Mouse (Mus musculus): ENCODE measurements at regions not wholly inside any gene's neighbourhood (a gene's known extent, or its start where the extent isn't known, plus 50 kb on each side); places are given as distances from the start of the nearest gene placed in this dataset.

DNA sequence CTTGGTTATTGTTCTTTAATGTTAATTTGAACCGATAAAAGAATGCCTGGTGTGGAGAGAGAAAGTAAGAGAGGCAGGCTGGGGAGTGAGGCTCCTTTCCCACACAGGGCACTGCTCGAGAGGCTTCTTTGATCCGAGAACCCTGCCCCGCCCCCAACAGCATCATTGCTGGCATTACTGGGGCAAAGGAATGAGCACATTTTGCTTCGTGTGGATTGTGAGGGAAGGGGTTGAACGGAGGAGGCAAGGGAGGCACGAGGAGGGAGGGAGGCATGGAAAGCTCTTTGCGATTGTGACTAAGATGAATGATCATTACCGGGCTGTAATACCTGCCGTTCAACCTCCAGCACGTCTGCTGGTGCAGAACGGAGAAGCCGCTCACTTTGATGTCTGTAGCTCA, 178.2 kb upstream of the Gypa start:
- Histone ChIP-seq H3K36me3 (no peaks in the 10 kb centered on the region), H3K9me3 (no peaks in the 10 kb centered on the region), H3K27me3 (no peaks in the 10 kb centered on the region), H3K9ac (peak overlapping the region; percentile 61), H3K4me1 (replicated peaks) (peaks cover 39% of the 10 kb centered on the region), H3K4me3 (peak overlapping the region; percentile 24), H3K4me2 (peak overlapping the region; percentile 52), H3K27ac (replicated peaks) (peak overlapping the region; percentile 67)
- under 1% methylated on average over 13 of the region's 13 CpGs for WGBS
- peak; percentile 90 for ATAC-seq (ENCODE audit: low read depth)

GRCm38 (mm10) chr8:80314826-80315225, 178.8 kb upstream of the Gypa start:
- WGBS: 3% methylated on average over 7 of the region's 7 CpGs
- Histone ChIP-seq H3K4me3 (peak overlapping the region; percentile 24), H3K27ac (replicated peaks) (peak overlapping the region; percentile 67)

GRCm38 (mm10) chr8:80313883-80314635, 179.5 kb upstream of the Gypa start:
- H3K4me2 ChIP-seq: no peak overlapping the region; the same call in 1 of the 2 replicates
- no peak overlapping the region for H3K4me3 ChIP-seq
- H3K36me3 ChIP-seq: no peaks in the 10 kb centered on the region
- H3K9me3 ChIP-seq: no peaks in the 10 kb centered on the region
- H3K27me3 ChIP-seq: no peaks in the 10 kb centered on the region
- peaks cover 39% of the 10 kb centered on the region for H3K4me1 ChIP-seq (replicated peaks)
- 35% methylated on average over 12 of the region's 12 CpGs for WGBS
- no peak overlapping the region for H3K27ac ChIP-seq (replicated peaks)
- no peak for ATAC-seq (ENCODE audit: low read depth)
- no peak overlapping the region for H3K9ac ChIP-seq

More at GRCm38 (mm10) chr8:80314826-80315225, 178.8 kb upstream of the Gypa start:
- Histone ChIP-seq H3K4me2 (peak overlapping the region; percentile 52), H3K36me3 (no peaks in the 10 kb centered on the region), H3K4me1 (replicated peaks) (peaks cover 39% of the 10 kb centered on the region), H3K27me3 (no peaks in the 10 kb centered on the region), H3K9me3 (no peaks in the 10 kb centered on the region), H3K9ac (peak overlapping the region; percentile 61)
- ATAC-seq (ENCODE audit: low read depth): peak; percentile 82

- no peak overlapping the region for H3K4me2 ChIP-seq
- H3K27ac ChIP-seq (replicated peaks): no peak overlapping the region
- 80% methylated on average over 4 of the region's 4 CpGs for WGBS
- no peaks in the 10 kb centered on the region for H3K27me3 ChIP-seq
- no peaks in the 10 kb centered on the region for H3K4me1 ChIP-seq (replicated peaks)
- H3K9ac ChIP-seq: no peak overlapping the region
- no peak overlapping the region for H3K4me3 ChIP-seq
- H3K36me3 ChIP-seq: no peaks in the 10 kb centered on the region
- no peaks in the 10 kb centered on the region for H3K9me3 ChIP-seq
- no peak for ATAC-seq (ENCODE audit: low read depth)
Measured at GRCm38 (mm10) chr8:80307761-80308160, 185.8 kb upstream of the Gypa start.

- no peaks in the 10 kb centered on the region for H3K9me3 ChIP-seq
- no peak for ATAC-seq (ENCODE audit: low read depth)
- no peaks in the 10 kb centered on the region for H3K4me1 ChIP-seq (replicated peaks)
- H3K4me3 ChIP-seq: no peak overlapping the region
- H3K9ac ChIP-seq: no peak overlapping the region
- no peak overlapping the region for H3K27ac ChIP-seq (replicated peaks)
- H3K27me3 ChIP-seq: no peaks in the 10 kb centered on the region
- no peaks in the 10 kb centered on the region for H3K36me3 ChIP-seq
- no peak overlapping the region for H3K4me2 ChIP-seq
- WGBS: 69% methylated on average over 5 of the region's 5 CpGs
Measured at GRCm38 (mm10) chr8:80298596-80298995, 195.0 kb upstream of the Gypa start.

DNA sequence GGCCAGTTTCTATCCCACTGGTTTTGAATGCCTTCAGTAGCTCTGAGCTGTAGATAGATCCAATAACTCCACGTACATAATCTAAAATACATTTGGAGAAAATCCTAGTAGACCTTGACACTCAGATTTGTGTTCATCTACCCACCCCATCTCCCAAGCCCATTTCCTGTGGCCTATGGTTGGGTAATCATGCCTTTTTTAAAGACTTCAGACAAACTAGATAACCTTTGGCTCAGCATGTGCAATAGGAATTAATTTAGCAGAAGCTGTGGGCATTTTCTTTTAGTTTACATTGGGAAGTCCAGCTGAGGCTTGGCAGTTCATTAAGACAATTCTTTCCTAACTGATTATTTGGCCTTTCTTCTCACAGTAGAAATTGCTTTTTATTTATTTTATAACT, 203.3 kb upstream of the Gypa start:
- H3K9me3 ChIP-seq: no peaks in the 10 kb centered on the region
- H3K27ac ChIP-seq (replicated peaks): no peak overlapping the region
- no peaks in the 10 kb centered on the region for H3K27me3 ChIP-seq
- no peak overlapping the region for H3K4me3 ChIP-seq
- H3K4me1 ChIP-seq (replicated peaks): no peaks in the 10 kb centered on the region
- 81% methylated on average over 1 of the region's 1 CpGs for WGBS
- H3K4me2 ChIP-seq: no peak overlapping the region
- no peaks in the 10 kb centered on the region for H3K36me3 ChIP-seq
- H3K9ac ChIP-seq: no peak overlapping the region
- no peak for ATAC-seq (ENCODE audit: low read depth)

DNA sequence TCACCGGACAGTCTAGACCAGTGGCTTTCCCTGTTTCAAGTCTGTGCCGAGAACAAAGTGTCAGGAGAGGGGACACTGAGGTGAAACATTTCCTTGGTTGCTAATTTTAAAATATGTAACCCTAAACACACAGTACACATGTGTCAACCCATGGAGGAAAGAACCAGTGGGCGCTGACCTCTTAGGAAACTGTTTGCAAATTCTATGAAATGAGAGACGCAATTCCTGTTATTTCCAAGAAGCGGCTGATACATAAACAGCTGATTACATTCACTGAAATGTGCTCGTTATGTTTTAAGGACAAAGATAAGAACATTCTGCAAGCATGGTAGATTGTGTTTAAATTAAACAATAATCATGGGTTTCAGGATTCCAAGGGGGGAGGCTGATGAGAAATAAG, 204.3 kb upstream of the Gypa start:
- Histone ChIP-seq H3K4me3 (no peak overlapping the region), H3K4me2 (no peak overlapping the region), H3K9me3 (no peaks in the 10 kb centered on the region), H3K36me3 (no peaks in the 10 kb centered on the region), H3K27ac (replicated peaks) (no peak overlapping the region), H3K27me3 (no peaks in the 10 kb centered on the region), H3K9ac (no peak overlapping the region), H3K4me1 (replicated peaks) (no peaks in the 10 kb centered on the region)
- ATAC-seq (ENCODE audit: low read depth): no peak
- WGBS: 87% methylated on average over 6 of the region's 6 CpGs

DNA sequence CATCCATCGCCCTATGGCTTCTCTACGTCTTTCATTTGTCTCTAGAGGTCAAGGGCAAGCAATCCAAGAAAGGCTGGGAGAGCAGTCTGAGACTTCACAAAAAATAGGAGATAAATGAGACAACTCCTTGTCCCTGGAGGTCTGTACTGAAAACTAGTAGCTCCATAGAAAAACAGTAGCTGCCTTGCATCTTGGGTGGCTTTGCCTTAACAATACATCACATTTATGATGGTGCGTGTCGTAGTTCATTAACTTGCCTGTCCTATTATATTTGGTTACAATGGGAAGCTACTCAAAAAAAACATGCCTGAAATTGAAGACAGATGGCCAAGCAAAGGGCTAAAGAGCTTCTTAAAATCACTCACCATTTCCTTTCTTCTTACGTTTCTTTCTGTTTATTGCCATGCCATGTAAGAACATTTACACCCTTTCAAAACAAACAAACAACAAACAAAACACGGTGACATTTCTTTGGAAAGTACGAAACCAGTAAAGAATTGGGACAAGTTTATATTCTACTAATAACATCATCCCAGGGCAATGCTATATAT, 211.2 kb upstream of the Hhip start:
- ATAC-seq (ENCODE audit: low read depth): no peak
- Histone ChIP-seq H3K9me3 (no peaks in the 10 kb centered on the region), H3K36me3 (no peaks in the 10 kb centered on the region), H3K9ac (no peak overlapping the region), H3K4me1 (replicated peaks) (no peaks in the 10 kb centered on the region), H3K27ac (replicated peaks) (no peak overlapping the region), H3K4me3 (no peak overlapping the region), H3K4me2 (no peak overlapping the region), H3K27me3 (no peaks in the 10 kb centered on the region)
- 41% methylated on average over 7 of the region's 7 CpGs for WGBS

- Histone ChIP-seq H3K9me3 (no peaks in the 10 kb centered on the region), H3K4me1 (replicated peaks) (peaks cover 13% of the 10 kb centered on the region), H3K27me3 (no peaks in the 10 kb centered on the region), H3K4me3 (no peak overlapping the region), H3K4me2 (no peak overlapping the region), H3K27ac (replicated peaks) (no peak overlapping the region), H3K36me3 (no peaks in the 10 kb centered on the region), H3K9ac (no peak overlapping the region)
- WGBS: 89% methylated on average over 2 of the region's 2 CpGs
- ATAC-seq (ENCODE audit: low read depth): no peak
Measured at GRCm38 (mm10) chr8:80264915-80265314, 207.1 kb upstream of the Hhip start.

- peak overlapping the region; percentile 40 for H3K4me2 ChIP-seq
- peaks cover 13% of the 10 kb centered on the region for H3K4me1 ChIP-seq (replicated peaks)
- no peaks in the 10 kb centered on the region for H3K27me3 ChIP-seq
- no peaks in the 10 kb centered on the region for H3K9me3 ChIP-seq
- no peak overlapping the region for H3K9ac ChIP-seq
- peak; percentile 89 for ATAC-seq (ENCODE audit: low read depth)
- peak overlapping the region; percentile 56 for H3K27ac ChIP-seq (replicated peaks)
- H3K36me3 ChIP-seq: no peaks in the 10 kb centered on the region
- H3K4me3 ChIP-seq: no peak overlapping the region; the same call in 1 of the 2 replicates
- WGBS: 14% methylated on average over 11 of the region's 11 CpGs
Measured at GRCm38 (mm10) chr8:80263468-80263945, 205.7 kb upstream of the Hhip start.

DNA sequence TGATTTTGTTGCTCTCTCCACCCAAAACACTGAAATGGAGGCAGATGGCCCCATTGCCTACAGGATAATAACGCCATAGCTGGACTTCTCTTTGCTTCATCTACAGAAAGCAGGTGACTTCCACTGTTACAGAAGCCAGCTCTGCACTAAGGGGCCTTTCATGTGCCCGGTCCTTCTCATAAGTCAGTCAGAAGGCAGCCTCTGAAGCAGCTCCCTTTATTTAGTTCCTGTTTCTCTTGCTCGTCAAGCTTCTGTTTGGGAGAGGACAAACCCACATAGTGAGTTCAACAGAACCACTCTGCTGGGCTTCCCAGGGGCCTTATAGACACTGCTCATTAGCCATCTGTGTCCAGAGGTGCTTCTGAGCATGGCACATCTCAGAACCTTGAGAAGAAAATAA, 205.1 kb upstream of the Hhip start:
- Histone ChIP-seq H3K36me3 (no peaks in the 10 kb centered on the region), H3K9ac (no peak overlapping the region), H3K4me2 (peak overlapping the region; percentile 40), H3K27ac (replicated peaks) (peak overlapping the region; percentile 56; the same call in 1 of the 2 replicates), H3K4me3 (no peak overlapping the region), H3K9me3 (no peaks in the 10 kb centered on the region), H3K27me3 (no peaks in the 10 kb centered on the region), H3K4me1 (replicated peaks) (peaks cover 13% of the 10 kb centered on the region)
- ATAC-seq (ENCODE audit: low read depth): peak; percentile 65
- WGBS: 61% methylated on average over 3 of the region's 3 CpGs

GRCm38 (mm10) chr8:80253541-80253940, 195.7 kb upstream of the Hhip start:
- Histone ChIP-seq H3K36me3 (no peaks in the 10 kb centered on the region), H3K4me3 (no peak overlapping the region), H3K9ac (no peak overlapping the region), H3K4me2 (no peak overlapping the region), H3K4me1 (replicated peaks) (no peaks in the 10 kb centered on the region), H3K27ac (replicated peaks) (no peak overlapping the region), H3K9me3 (no peaks in the 10 kb centered on the region), H3K27me3 (no peaks in the 10 kb centered on the region)
- 69% methylated on average over 4 of the region's 4 CpGs for WGBS
- no peak for ATAC-seq (ENCODE audit: low read depth)
